Mouse (Mus musculus): ENCODE results near the gene Pih1d1. TPM values are rescaled to one million over a fixed set of nuclear protein-coding genes. Genes with fewer than 3 reads are reported as not detected.

Gene Pih1d1
- polyA plus RNA-seq, 1 experiment from 2014 or later, result 51.7 TPM

GRCm38 (mm10) chr7:45137171-45138006 is 16.7 kb upstream of the Pih1d1 start:
- ATAC-seq (ENCODE audit: low read depth) (peak; percentile 68), DNase-seq (peak; percentile 71)
- Histone ChIP-seq H3K4me2 (peak overlapping the region; percentile 95), H3K9me3 (replicated peaks) (no peaks in the 10 kb centered on the region), H3K4me3 (replicated peaks) (0 out of 2 replicates have a peak overlapping the region, but pooled peaks have one; percentile 0), H3K27me3 (no peaks in the 10 kb centered on the region), H3K36me3 (peaks cover 16% of the 10 kb centered on the region), H3K9ac (peak overlapping the region; percentile 87), H3K4me1 (replicated peaks) (peaks cover 62% of the 10 kb centered on the region), H3K27ac (peak overlapping the region; percentile 89)
- WGBS (ENCODE audit: insufficient replicate concordance), result 10% methylated on average over 12 of the region's 12 CpGs

GRCm38 (mm10) chr7:45138403-45138802 is 15.7 kb upstream of the Pih1d1 start:
- Histone ChIP-seq H3K27me3 (no peaks in the 10 kb centered on the region), H3K36me3 (peaks cover 21% of the 10 kb centered on the region), H3K4me3 (replicated peaks) (no peak overlapping the region), H3K9ac (peak overlapping the region; percentile 87; the same call in 1 of the 2 replicates), H3K4me1 (replicated peaks) (peaks cover 60% of the 10 kb centered on the region), H3K9me3 (replicated peaks) (no peaks in the 10 kb centered on the region), H3K27ac (peak overlapping the region; percentile 89; the same call in 1 of the 2 replicates), H3K4me2 (peak overlapping the region; percentile 95)
- WGBS (ENCODE audit: insufficient replicate concordance), result 56% methylated on average over 1 of the region's 1 CpGs
- ATAC-seq (ENCODE audit: low read depth) (no peak), DNase-seq (no peak)

GRCm38 (mm10) chr7:45139904-45140723 is 14.0 kb upstream of the Pih1d1 start:
- Histone ChIP-seq H3K4me1 (replicated peaks) (peaks cover 43% of the 10 kb centered on the region), H3K9me3 (replicated peaks) (no peaks in the 10 kb centered on the region), H3K9ac (no peak overlapping the region), H3K4me3 (replicated peaks) (no peak overlapping the region), H3K36me3 (peaks cover 34% of the 10 kb centered on the region), H3K27me3 (no peaks in the 10 kb centered on the region), H3K27ac (no peak overlapping the region), H3K4me2 (no peak overlapping the region)
- ATAC-seq (ENCODE audit: low read depth) (no peak), DNase-seq (no peak)
- 61% methylated on average over 8 of the region's 8 CpGs for WGBS (ENCODE audit: insufficient replicate concordance)

GRCm38 (mm10) chr7:45141319-45141718 is 12.8 kb upstream of the Pih1d1 start:
- Histone ChIP-seq H3K27ac (no peak overlapping the region), H3K4me3 (replicated peaks) (no peak overlapping the region), H3K27me3 (no peaks in the 10 kb centered on the region), H3K9ac (no peak overlapping the region), H3K4me1 (replicated peaks) (peaks cover 35% of the 10 kb centered on the region), H3K4me2 (no peak overlapping the region), H3K36me3 (peaks cover 46% of the 10 kb centered on the region), H3K9me3 (replicated peaks) (no peaks in the 10 kb centered on the region)
- DNase-seq, result no peak
- ATAC-seq (ENCODE audit: low read depth), result no peak
- WGBS (ENCODE audit: insufficient replicate concordance), result 83% methylated on average over 3 of the region's 3 CpGs

GRCm38 (mm10) chr7:45141914-45142313 is 12.2 kb upstream of the Pih1d1 start:
- H3K4me3 ChIP-seq (replicated peaks), result no peak overlapping the region
- H3K4me1 ChIP-seq (replicated peaks), result peaks cover 29% of the 10 kb centered on the region
- H3K27me3 ChIP-seq, result no peaks in the 10 kb centered on the region
- WGBS (ENCODE audit: insufficient replicate concordance), result 73% methylated on average over 5 of the region's 5 CpGs
- H3K9me3 ChIP-seq (replicated peaks), result no peaks in the 10 kb centered on the region
- H3K36me3 ChIP-seq, result peaks cover 51% of the 10 kb centered on the region
- H3K4me2 ChIP-seq, result no peak overlapping the region
- H3K9ac ChIP-seq, result no peak overlapping the region
- H3K27ac ChIP-seq, result no peak overlapping the region
- ATAC-seq (ENCODE audit: low read depth) (no peak), DNase-seq (no peak)

GRCm38 (mm10) chr7:45144368-45145174 is 9.5 kb upstream of the Pih1d1 start:
- H3K4me3 ChIP-seq (replicated peaks), result no peak overlapping the region
- no peak overlapping the region for H3K4me2 ChIP-seq
- no peaks in the 10 kb centered on the region for H3K9me3 ChIP-seq (replicated peaks)
- no peak overlapping the region for H3K9ac ChIP-seq
- DNase-seq (no peak), ATAC-seq (ENCODE audit: low read depth) (no peak)
- no peaks in the 10 kb centered on the region for H3K27me3 ChIP-seq
- WGBS (ENCODE audit: insufficient replicate concordance), result 84% methylated on average over 13 of the region's 13 CpGs
- H3K4me1 ChIP-seq (replicated peaks), result peaks cover 21% of the 10 kb centered on the region
- no peak overlapping the region for H3K27ac ChIP-seq
- peaks cover 60% of the 10 kb centered on the region for H3K36me3 ChIP-seq

- WGBS (ENCODE audit: insufficient replicate concordance), result 85% methylated on average over 8 of the region's 8 CpGs
- Histone ChIP-seq H3K4me1 (replicated peaks) (peaks cover 22% of the 10 kb centered on the region), H3K9ac (no peak overlapping the region), H3K9me3 (replicated peaks) (no peaks in the 10 kb centered on the region), H3K27me3 (no peaks in the 10 kb centered on the region), H3K4me3 (replicated peaks) (no peak overlapping the region), H3K27ac (no peak overlapping the region), H3K4me2 (no peak overlapping the region), H3K36me3 (peaks cover 60% of the 10 kb centered on the region)
- no peak for ATAC-seq (ENCODE audit: low read depth)
- no peak for DNase-seq
These were observed 8.6 kb upstream of the Pih1d1 start for GRCm38 (mm10) chr7:45145460-45145859.

GRCm38 (mm10) chr7:45147267-45147666 is 6.8 kb upstream of the Pih1d1 start:
- Histone ChIP-seq H3K27ac (no peak overlapping the region), H3K9me3 (replicated peaks) (no peaks in the 10 kb centered on the region), H3K4me1 (replicated peaks) (peaks cover 32% of the 10 kb centered on the region), H3K27me3 (no peaks in the 10 kb centered on the region), H3K9ac (no peak overlapping the region), H3K4me2 (no peak overlapping the region), H3K4me3 (replicated peaks) (no peak overlapping the region), H3K36me3 (peaks cover 53% of the 10 kb centered on the region)
- no peak for ATAC-seq (ENCODE audit: low read depth)
- WGBS (ENCODE audit: insufficient replicate concordance), result 80% methylated on average over 11 of the region's 11 CpGs
- DNase-seq, result no peak

GRCm38 (mm10) chr7:45147899-45148298 is 6.2 kb upstream of the Pih1d1 start:
- peaks cover 32% of the 10 kb centered on the region for H3K4me1 ChIP-seq (replicated peaks)
- WGBS (ENCODE audit: insufficient replicate concordance), result 80% methylated on average over 11 of the region's 11 CpGs
- no peak overlapping the region for H3K4me2 ChIP-seq
- no peaks in the 10 kb centered on the region for H3K27me3 ChIP-seq
- no peak overlapping the region for H3K27ac ChIP-seq
- H3K4me3 ChIP-seq (replicated peaks), result no peak overlapping the region
- ATAC-seq (ENCODE audit: low read depth), result peak; percentile 33; the same call in 1 of the 2 replicates
- H3K36me3 ChIP-seq, result peaks cover 48% of the 10 kb centered on the region
- H3K9ac ChIP-seq, result no peak overlapping the region
- no peaks in the 10 kb centered on the region for H3K9me3 ChIP-seq (replicated peaks)
- no peak for DNase-seq

- no peak overlapping the region for H3K9ac ChIP-seq
- no peaks in the 10 kb centered on the region for H3K27me3 ChIP-seq
- no peak overlapping the region for H3K4me2 ChIP-seq
- H3K36me3 ChIP-seq, result peaks cover 42% of the 10 kb centered on the region
- no peak overlapping the region; the same call in 1 of the 2 replicates for H3K27ac ChIP-seq
- no peaks in the 10 kb centered on the region for H3K9me3 ChIP-seq (replicated peaks)
- WGBS (ENCODE audit: insufficient replicate concordance), result 61% methylated on average over 4 of the region's 4 CpGs
- no peak overlapping the region for H3K4me3 ChIP-seq (replicated peaks)
- DNase-seq (no peak), ATAC-seq (ENCODE audit: low read depth) (no peak)
- H3K4me1 ChIP-seq (replicated peaks), result peaks cover 37% of the 10 kb centered on the region
These were observed 5.5 kb upstream of the Pih1d1 start for GRCm38 (mm10) chr7:45148534-45149098.
